Mouse (Mus musculus): ENCODE measurements at regions not wholly inside any gene's neighbourhood (a gene's known extent, or its start where the extent isn't known, plus 50 kb on each side); places are given as distances from the start of the nearest gene placed in this dataset.

GRCm38 (mm10) chr13:71053361-71054264, 212.0 kb upstream of the Adamts16 start:
- peak; percentile 76 for DNase-seq (ENCODE audit: low read depth)
- no peak for TF ChIP-seq CTCF (IDR thresholded peaks at IDR 0.05; ENCODE audit: borderline replicate concordance, extremely low read depth, insufficient read depth, insufficient read length)
- TF ChIP-seq POLR2A (IDR thresholded peaks at IDR 0.05; ENCODE audit: borderline replicate concordance, extremely low read depth, insufficient read depth, insufficient read length, poor library complexity, severe bottlenecking) = no peak

DNA sequence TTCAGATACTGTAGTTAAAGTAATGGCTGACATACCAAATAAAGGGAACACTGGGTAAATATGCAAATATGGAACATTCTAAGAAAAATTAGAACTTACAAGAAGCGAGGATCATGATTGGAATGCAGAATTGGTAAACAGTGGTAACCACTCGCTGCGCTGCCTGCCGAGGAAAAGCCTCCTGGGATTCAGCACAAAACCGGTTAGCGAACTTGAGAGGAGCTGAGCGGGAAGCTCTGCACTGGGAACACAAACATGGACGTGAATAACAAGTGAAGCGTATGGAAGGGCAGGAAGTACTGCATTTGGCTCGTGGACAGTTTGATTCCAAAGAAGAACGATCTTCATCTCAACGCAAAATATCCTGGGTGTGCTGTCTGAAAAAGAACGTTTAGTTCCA, 209.0 kb upstream of the Adamts16 start:
- TF ChIP-seq CTCF (IDR thresholded peaks at IDR 0.05; ENCODE audit: borderline replicate concordance, extremely low read depth, insufficient read depth, insufficient read length) = no peak
- TF ChIP-seq POLR2A (IDR thresholded peaks at IDR 0.05; ENCODE audit: borderline replicate concordance, extremely low read depth, insufficient read depth, insufficient read length, poor library complexity, severe bottlenecking) = no peak
- DNase-seq (ENCODE audit: low read depth) = peak; percentile 60

- peak; percentile 60 for DNase-seq (ENCODE audit: low read depth)
- TF ChIP-seq POLR2A (IDR thresholded peaks at IDR 0.05; ENCODE audit: borderline replicate concordance, extremely low read depth, insufficient read depth, insufficient read length, poor library complexity, severe bottlenecking) (no peak), CTCF (IDR thresholded peaks at IDR 0.05; ENCODE audit: borderline replicate concordance, extremely low read depth, insufficient read depth, insufficient read length) (no peak)
Observed at GRCm38 (mm10) chr13:71036000-71036399, 194.4 kb upstream of the Adamts16 start.

GRCm38 (mm10) chr13:71034926-71035687, 193.5 kb upstream of the Adamts16 start:
- DNase-seq (ENCODE audit: low read depth) = peak; percentile 68
- TF ChIP-seq POLR2A (IDR thresholded peaks at IDR 0.05; ENCODE audit: borderline replicate concordance, extremely low read depth, insufficient read depth, insufficient read length, poor library complexity, severe bottlenecking) = no peak
- no peak for TF ChIP-seq CTCF (IDR thresholded peaks at IDR 0.05; ENCODE audit: borderline replicate concordance, extremely low read depth, insufficient read depth, insufficient read length)

DNA sequence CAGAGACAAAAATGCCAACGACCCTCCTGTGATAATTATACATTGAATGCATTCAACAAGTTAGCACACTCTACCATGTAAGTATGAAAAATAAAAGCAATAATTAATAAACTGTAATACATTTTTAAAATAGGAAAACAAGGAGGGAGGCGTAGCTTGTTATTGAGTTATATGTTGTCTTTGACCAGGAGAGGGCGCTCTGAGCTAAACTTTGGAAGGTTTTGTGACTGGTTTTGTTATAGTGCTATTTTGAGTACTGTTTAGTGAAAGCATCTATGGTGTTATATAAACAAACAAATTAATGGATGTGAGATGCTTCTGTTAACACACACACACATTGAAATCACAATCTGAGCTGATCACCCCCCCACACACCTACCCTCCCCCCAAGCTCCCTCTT, 166.6 kb upstream of the Adamts16 start:
- DNase-seq (ENCODE audit: low read depth) = peak; percentile 87
- TF ChIP-seq POLR2A (IDR thresholded peaks at IDR 0.05; ENCODE audit: borderline replicate concordance, extremely low read depth, insufficient read depth, insufficient read length, poor library complexity, severe bottlenecking) (no peak), CTCF (IDR thresholded peaks at IDR 0.05; ENCODE audit: borderline replicate concordance, extremely low read depth, insufficient read depth, insufficient read length) (peak; percentile 45; the same call in 1 of the 2 replicates)

DNA sequence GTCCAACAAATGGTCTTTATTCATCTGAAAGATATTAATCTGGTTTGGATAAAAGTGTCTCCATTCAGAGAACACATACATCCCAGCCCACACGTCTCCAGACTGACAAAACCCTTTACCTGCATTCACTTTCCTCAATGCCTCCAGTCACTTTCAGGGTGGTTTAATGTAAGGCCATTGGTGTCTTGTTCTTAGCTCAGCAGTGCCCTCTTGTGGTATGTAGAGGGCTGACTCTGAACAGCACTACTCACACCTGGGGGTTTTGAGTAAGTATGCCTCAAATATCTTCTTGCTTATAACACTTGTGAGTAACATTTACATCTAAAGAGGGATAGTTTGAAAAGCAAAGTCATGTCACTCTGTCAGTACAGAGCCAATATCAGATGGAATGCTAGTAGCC, 164.5 kb upstream of the Adamts16 start:
- TF ChIP-seq POLR2A (IDR thresholded peaks at IDR 0.05; ENCODE audit: borderline replicate concordance, extremely low read depth, insufficient read depth, insufficient read length, poor library complexity, severe bottlenecking) (no peak), CTCF (IDR thresholded peaks at IDR 0.05; ENCODE audit: borderline replicate concordance, extremely low read depth, insufficient read depth, insufficient read length) (peak; percentile 67; the same call in 1 of the 2 replicates)
- DNase-seq (ENCODE audit: low read depth) = peak; percentile 78

GRCm38 (mm10) chr13:71003517-71003916, 161.9 kb upstream of the Adamts16 start:
- DNase-seq (ENCODE audit: low read depth) = peak; percentile 52
- TF ChIP-seq POLR2A (IDR thresholded peaks at IDR 0.05; ENCODE audit: borderline replicate concordance, extremely low read depth, insufficient read depth, insufficient read length, poor library complexity, severe bottlenecking) (no peak), CTCF (IDR thresholded peaks at IDR 0.05; ENCODE audit: borderline replicate concordance, extremely low read depth, insufficient read depth, insufficient read length) (no peak)

DNA sequence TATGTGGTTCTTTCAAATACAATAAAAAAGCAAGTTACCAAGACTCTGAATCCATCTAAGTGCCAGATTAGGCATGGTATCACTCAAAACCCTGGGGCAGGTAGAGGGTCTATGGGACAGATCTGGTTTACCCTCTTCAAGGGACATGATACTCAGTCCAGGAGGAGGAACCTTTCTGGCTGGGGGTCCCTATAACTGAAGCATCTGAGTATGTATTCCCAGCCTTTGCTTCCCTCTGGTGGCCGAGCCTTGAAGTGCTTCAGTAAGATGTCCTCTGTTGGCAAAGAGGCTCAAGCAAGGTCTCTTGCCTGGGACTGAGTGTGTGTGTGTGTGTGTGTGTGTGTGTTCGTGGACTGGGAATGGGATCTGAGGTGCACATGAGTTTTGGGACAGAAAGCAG, 159.7 kb upstream of the Adamts16 start:
- peak; percentile 80 for DNase-seq (ENCODE audit: low read depth)
- TF ChIP-seq CTCF (IDR thresholded peaks at IDR 0.05; ENCODE audit: borderline replicate concordance, extremely low read depth, insufficient read depth, insufficient read length) (peak; percentile 85), POLR2A (IDR thresholded peaks at IDR 0.05; ENCODE audit: borderline replicate concordance, extremely low read depth, insufficient read depth, insufficient read length, poor library complexity, severe bottlenecking) (no peak)

DNA sequence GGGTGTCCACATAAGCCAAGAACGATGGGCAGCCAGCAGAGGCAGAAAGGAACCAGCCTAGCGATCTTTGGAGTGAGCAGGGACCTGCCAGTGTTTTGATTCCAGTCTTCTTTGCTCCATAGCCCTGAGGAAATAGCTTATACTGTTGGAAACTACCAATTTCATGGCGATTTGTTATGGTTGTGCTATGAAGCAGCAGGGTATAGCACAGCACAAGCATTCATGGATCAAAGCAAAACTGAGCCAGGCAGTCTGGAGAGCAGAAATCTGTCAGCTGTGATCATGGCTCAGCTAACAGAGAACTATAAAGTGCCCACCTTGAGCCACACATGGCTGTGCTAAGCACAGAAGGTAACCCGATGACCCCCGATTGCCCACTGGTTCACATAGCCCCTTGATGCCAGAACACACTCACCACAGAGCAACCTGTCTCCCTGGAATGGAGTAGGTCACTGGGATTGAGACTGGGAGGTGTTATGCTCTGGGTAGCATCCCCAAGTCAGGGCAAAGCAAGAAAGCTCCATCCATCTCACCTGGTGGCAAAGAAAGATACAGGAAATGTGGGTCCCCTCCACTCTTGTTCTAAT, 158.9 kb upstream of the Adamts16 start:
- TF ChIP-seq POLR2A (IDR thresholded peaks at IDR 0.05; ENCODE audit: borderline replicate concordance, extremely low read depth, insufficient read depth, insufficient read length, poor library complexity, severe bottlenecking) (no peak), CTCF (IDR thresholded peaks at IDR 0.05; ENCODE audit: borderline replicate concordance, extremely low read depth, insufficient read depth, insufficient read length) (no peak)
- peak; percentile 45 for DNase-seq (ENCODE audit: low read depth)

- TF ChIP-seq POLR2A (IDR thresholded peaks at IDR 0.05; ENCODE audit: borderline replicate concordance, extremely low read depth, insufficient read depth, insufficient read length, poor library complexity, severe bottlenecking) (no peak), CTCF (IDR thresholded peaks at IDR 0.05; ENCODE audit: borderline replicate concordance, extremely low read depth, insufficient read depth, insufficient read length) (no peak)
- DNase-seq (ENCODE audit: low read depth) = no peak
Observed at GRCm38 (mm10) chr13:70993522-70993921, 151.9 kb upstream of the Adamts16 start.
